Mouse (Mus musculus) heart, adult 9 months (tissue): ENCODE measurements around the gene Olfr1317.

Experiments used
- DNase-seq, 2 experiments: peaks; one replicate each; pipeline ENCODE4 v3.0.0; 2022; ENCODE audit warnings: low spot score in 2 of 2

Olfr1317 gene

GRCm38 (mm10) chr2:112140029-112140428, at the start of gene Olfr1317:
Gene Olfr1317 (plus strand): TSS chr2:112140329.
- DNase-seq, result no peak

GRCm38 (mm10) chr2:112096681-112097080, 43.4 kb upstream of the Olfr1317 start, which contains the start of gene Olfr1314:
Gene Olfr1314 (minus strand): TSS chr2:112096781.
- no peak for DNase-seq

GRCm38 (mm10) chr2:112115340-112115739, 24.8 kb upstream of the Olfr1317 start, which contains the start of gene Olfr1315-ps1:
Gene Olfr1315-ps1 (minus strand): TSS chr2:112115440.
- no peak for DNase-seq

- DNase-seq, result no peak
Observed at GRCm38 (mm10) chr2:112134877-112135276, 5.3 kb upstream of the Olfr1317 start, which contains the start of gene Olfr1316. Gene Olfr1316 (minus strand): TSS chr2:112134977.

GRCm38 (mm10) chr2:112153898-112154297, 13.8 kb downstream of the Olfr1317 start, which contains the start of gene Olfr1318:
Gene Olfr1318 (plus strand): TSS chr2:112154198.
- no peak for DNase-seq
